Mouse (Mus musculus) heart, adult 11 months (tissue): Measurements from ENCODE around the gene Nod1.
A peak's percentile ranks its signal among the peaks of the same experiment; 100 is the strongest.

Experiments used
- DNase-seq: peaks from one replicate; pipeline ENCODE4 v3.0.0; 2022

Nod1 gene

DNA sequence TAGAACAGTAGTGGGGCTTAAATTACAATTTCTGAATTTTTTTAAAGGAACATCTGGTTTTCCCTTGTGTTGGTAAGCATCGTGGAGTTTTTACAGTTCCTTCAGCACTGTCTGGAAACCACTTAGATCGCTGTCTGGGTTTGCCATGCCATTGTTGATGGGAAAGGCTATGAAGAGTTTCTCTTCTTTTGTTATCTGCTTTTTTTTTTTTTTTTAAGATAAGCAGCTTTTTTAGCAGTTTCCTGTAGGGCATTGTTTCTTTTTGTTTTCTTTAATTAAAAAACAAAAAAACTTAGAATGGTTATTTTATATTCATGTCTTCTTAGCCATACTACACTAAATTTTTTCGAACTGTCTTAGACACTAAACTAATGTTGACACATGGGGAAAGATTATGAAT, 94.8 kb downstream of the Nod1 start:
- no peak for DNase-seq

DNA sequence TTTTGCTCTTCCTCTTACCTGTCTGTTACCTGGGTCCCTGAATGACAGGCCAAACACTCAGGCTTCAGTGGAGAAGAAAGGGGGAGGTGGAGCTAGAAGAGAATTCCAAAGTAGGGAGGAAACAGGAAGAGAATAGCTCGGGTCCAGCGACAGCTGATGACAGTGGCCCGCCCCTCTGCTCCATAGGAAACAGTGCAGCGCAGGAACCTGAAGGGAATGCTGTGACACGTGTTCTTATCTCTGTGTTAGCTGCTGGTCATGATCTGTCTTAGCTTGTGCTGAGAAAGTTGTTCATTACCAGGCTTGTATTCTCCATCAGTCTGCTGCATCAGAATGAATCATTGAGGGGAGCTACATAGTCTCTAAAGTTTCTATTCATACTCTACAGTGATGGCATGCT, 95.6 kb downstream of the Nod1 start:
- DNase-seq = peak; percentile 87
